Mouse (Mus musculus): ENCODE measurements at regions not wholly inside any gene's neighbourhood (a gene's known extent, or its start where the extent isn't known, plus 50 kb on each side); places are given as distances from the start of the nearest gene placed in this dataset.

GRCm38 (mm10) chr11:18821384-18821783 is 197.4 kb downstream of the Meis1 start:
- Histone ChIP-seq H3K27me3 (ENCODE audit: control insufficient read depth, insufficient read depth, low read length) (no peaks in the 10 kb centered on the region), H3K36me3 (ENCODE audit: control insufficient read depth, insufficient read depth, low read length) (no peaks in the 10 kb centered on the region), H3K4me3 (ENCODE audit: extremely low read depth, insufficient read depth, insufficient read length) (no peak overlapping the region), H3K27ac (ENCODE audit: insufficient read depth, low read length) (no peak overlapping the region), H3K4me1 (ENCODE audit: control insufficient read depth, insufficient read depth, insufficient read length) (no peaks in the 10 kb centered on the region)
- no peak for DNase-seq (ENCODE audit: low read depth in 1 of 2, low spot score in 2 of 2)
- 47% methylated on average over 1 of the region's 1 CpGs for WGBS
- TF ChIP-seq POLR2A (IDR thresholded peaks at IDR 0.05; ENCODE audit: low read depth, low read length) (no peak), CTCF (IDR thresholded peaks at IDR 0.05; ENCODE audit: extremely low read depth, insufficient read depth, insufficient read length, insufficient replicate concordance) (no peak)

- 76% methylated on average over 3 of the region's 3 CpGs for WGBS
- Histone ChIP-seq H3K4me1 (ENCODE audit: control insufficient read depth, insufficient read depth, insufficient read length) (no peaks in the 10 kb centered on the region), H3K36me3 (ENCODE audit: control insufficient read depth, insufficient read depth, low read length) (no peaks in the 10 kb centered on the region), H3K27ac (ENCODE audit: insufficient read depth, low read length) (no peak overlapping the region), H3K27me3 (ENCODE audit: control insufficient read depth, insufficient read depth, low read length) (no peaks in the 10 kb centered on the region), H3K4me3 (ENCODE audit: extremely low read depth, insufficient read depth, insufficient read length) (no peak overlapping the region)
- no peak for DNase-seq (ENCODE audit: low read depth in 1 of 2, low spot score in 2 of 2)
- TF ChIP-seq CTCF (IDR thresholded peaks at IDR 0.05; ENCODE audit: extremely low read depth, insufficient read depth, insufficient read length, insufficient replicate concordance) (no peak), POLR2A (IDR thresholded peaks at IDR 0.05; ENCODE audit: low read depth, low read length) (no peak)
These were observed 204.7 kb downstream of the Meis1 start for GRCm38 (mm10) chr11:18814110-18814509.

- H3K4me3 ChIP-seq (ENCODE audit: extremely low read depth, insufficient read depth, insufficient read length) = no peak overlapping the region
- WGBS = 93% methylated on average over 3 of the region's 3 CpGs
- no peak for DNase-seq (ENCODE audit: low read depth in 1 of 2, low spot score in 2 of 2)
- H3K4me1 ChIP-seq (ENCODE audit: control insufficient read depth, insufficient read depth, insufficient read length) = no peaks in the 10 kb centered on the region
- H3K27ac ChIP-seq (ENCODE audit: insufficient read depth, low read length) = no peak overlapping the region
- no peak for TF ChIP-seq CTCF (IDR thresholded peaks at IDR 0.05; ENCODE audit: extremely low read depth, insufficient read depth, insufficient read length, insufficient replicate concordance)
- no peak for TF ChIP-seq POLR2A (IDR thresholded peaks at IDR 0.05; ENCODE audit: low read depth, low read length)
- no peaks in the 10 kb centered on the region for H3K27me3 ChIP-seq (ENCODE audit: control insufficient read depth, insufficient read depth, low read length)
- H3K36me3 ChIP-seq (ENCODE audit: control insufficient read depth, insufficient read depth, low read length) = no peaks in the 10 kb centered on the region
These were observed 251.3 kb downstream of the Meis1 start for GRCm38 (mm10) chr11:18767479-18767878.

- WGBS = 85% methylated on average over 6 of the region's 6 CpGs
- H3K27ac ChIP-seq (ENCODE audit: insufficient read depth, low read length) = no peak overlapping the region
- no peak overlapping the region for H3K4me3 ChIP-seq (ENCODE audit: extremely low read depth, insufficient read depth, insufficient read length)
- no peak for DNase-seq (ENCODE audit: low read depth in 1 of 2, low spot score in 2 of 2)
- no peaks in the 10 kb centered on the region for H3K36me3 ChIP-seq (ENCODE audit: control insufficient read depth, insufficient read depth, low read length)
- H3K27me3 ChIP-seq (ENCODE audit: control insufficient read depth, insufficient read depth, low read length) = no peaks in the 10 kb centered on the region
- no peak for TF ChIP-seq CTCF (IDR thresholded peaks at IDR 0.05; ENCODE audit: extremely low read depth, insufficient read depth, insufficient read length, insufficient replicate concordance)
- no peak for TF ChIP-seq POLR2A (IDR thresholded peaks at IDR 0.05; ENCODE audit: low read depth, low read length)
- no peaks in the 10 kb centered on the region for H3K4me1 ChIP-seq (ENCODE audit: control insufficient read depth, insufficient read depth, insufficient read length)
These were observed 252.2 kb downstream of the Meis1 start for GRCm38 (mm10) chr11:18766458-18767016.

GRCm38 (mm10) chr11:18758591-18759074 is 260.2 kb downstream of the Meis1 start:
- WGBS = 90% methylated on average over 6 of the region's 6 CpGs
- H3K27ac ChIP-seq (ENCODE audit: insufficient read depth, low read length) = no peak overlapping the region
- no peaks in the 10 kb centered on the region for H3K36me3 ChIP-seq (ENCODE audit: control insufficient read depth, insufficient read depth, low read length)
- no peak for TF ChIP-seq POLR2A (IDR thresholded peaks at IDR 0.05; ENCODE audit: low read depth, low read length)
- TF ChIP-seq CTCF (IDR thresholded peaks at IDR 0.05; ENCODE audit: extremely low read depth, insufficient read depth, insufficient read length, insufficient replicate concordance) = no peak
- no peaks in the 10 kb centered on the region for H3K27me3 ChIP-seq (ENCODE audit: control insufficient read depth, insufficient read depth, low read length)
- no peak overlapping the region for H3K4me3 ChIP-seq (ENCODE audit: extremely low read depth, insufficient read depth, insufficient read length)
- H3K4me1 ChIP-seq (ENCODE audit: control insufficient read depth, insufficient read depth, insufficient read length) = no peaks in the 10 kb centered on the region
- no peak for DNase-seq (ENCODE audit: low read depth in 1 of 2, low spot score in 2 of 2)

GRCm38 (mm10) chr11:18756576-18756975 is 262.2 kb downstream of the Meis1 start:
- Histone ChIP-seq H3K36me3 (ENCODE audit: control insufficient read depth, insufficient read depth, low read length) (no peaks in the 10 kb centered on the region), H3K4me1 (ENCODE audit: control insufficient read depth, insufficient read depth, insufficient read length) (no peaks in the 10 kb centered on the region), H3K4me3 (ENCODE audit: extremely low read depth, insufficient read depth, insufficient read length) (no peak overlapping the region), H3K27me3 (ENCODE audit: control insufficient read depth, insufficient read depth, low read length) (no peaks in the 10 kb centered on the region), H3K27ac (ENCODE audit: insufficient read depth, low read length) (no peak overlapping the region)
- TF ChIP-seq CTCF (IDR thresholded peaks at IDR 0.05; ENCODE audit: extremely low read depth, insufficient read depth, insufficient read length, insufficient replicate concordance) = no peak
- TF ChIP-seq POLR2A (IDR thresholded peaks at IDR 0.05; ENCODE audit: low read depth, low read length) = no peak
- DNase-seq (ENCODE audit: low read depth in 1 of 2, low spot score in 2 of 2) = no peak
- WGBS = 81% methylated on average over 1 of the region's 1 CpGs

GRCm38 (mm10) chr11:18754732-18755525 is 263.9 kb downstream of the Meis1 start:
- 75% methylated on average over 9 of the region's 9 CpGs for WGBS
- no peak for TF ChIP-seq CTCF (IDR thresholded peaks at IDR 0.05; ENCODE audit: extremely low read depth, insufficient read depth, insufficient read length, insufficient replicate concordance)
- no peak for TF ChIP-seq POLR2A (IDR thresholded peaks at IDR 0.05; ENCODE audit: low read depth, low read length)
- no peaks in the 10 kb centered on the region for H3K36me3 ChIP-seq (ENCODE audit: control insufficient read depth, insufficient read depth, low read length)
- no peak overlapping the region for H3K4me3 ChIP-seq (ENCODE audit: extremely low read depth, insufficient read depth, insufficient read length)
- H3K4me1 ChIP-seq (ENCODE audit: control insufficient read depth, insufficient read depth, insufficient read length) = no peaks in the 10 kb centered on the region
- H3K27me3 ChIP-seq (ENCODE audit: control insufficient read depth, insufficient read depth, low read length) = no peaks in the 10 kb centered on the region
- no peak for DNase-seq (ENCODE audit: low read depth in 1 of 2, low spot score in 2 of 2)
- H3K27ac ChIP-seq (ENCODE audit: insufficient read depth, low read length) = no peak overlapping the region

Measured in spleen, adult 2 months (tissue).